Mouse (Mus musculus) embryonic facial prominence, embryonic 14.5 days (tissue): Measurements from ENCODE around the gene Gm13420. TPM values are rescaled to one million over a fixed set of nuclear protein-coding genes. Genes with fewer than 3 reads are reported as not detected.
"Not testable (repeated sequence)": the region's sequence is repeated elsewhere in the genome, so short reads cannot be mapped to it uniquely, and the experiment has no call there.

Source experiments
- ATAC-seq: fragments of 200-750 bp; cut with Nextera tagmentation; 2 replicates; pipeline ENCODE4 v1.8.0; 2017; ENCODE audit warnings: low read depth, moderate number of reproducible peaks, moderate TSS enrichment
- DNase-seq: peaks from one replicate; pipeline ENCODE4 v3.0.0-alpha.2; 2015; ENCODE audit warnings: low spot score
- H3K27ac ChIP-seq: fragments of 300-500 bp; sonication (generic); replicated peaks from 2 replicates; pipeline ENCODE4 v1.5.1; 2014; ENCODE audit warnings: low read depth, mild to moderate bottlenecking, low read length, moderate library complexity
- H3K27me3 ChIP-seq: fragments of 300-500 bp; sonication (generic); replicated peaks from 2 replicates; pipeline ENCODE4 v1.6.1; 2014; ENCODE audit warnings: low read length; ENCODE audit not compliant: control insufficient read depth, insufficient read depth
- H3K36me3 ChIP-seq: fragments of 300-500 bp; sonication (generic); 2 replicates; pipeline ENCODE4 v1.6.1; 2014; ENCODE audit warnings: low read length, mixed read lengths; ENCODE audit not compliant: control insufficient read depth, insufficient read depth
- H3K4me1 ChIP-seq: fragments of 300-500 bp; sonication (generic); 2 replicates; pipeline ENCODE4 v1.6.1; 2014; ENCODE audit warnings: antibody characterized with exemption, low read length; ENCODE audit not compliant: control insufficient read depth, insufficient read depth
- H3K4me2 ChIP-seq: fragments of 300-500 bp; sonication (generic); 2 replicates; pipeline ENCODE4 v1.6.1; 2014; ENCODE audit warnings: low read depth, mild to moderate bottlenecking, low read length, moderate library complexity, mixed read lengths
- H3K4me3 ChIP-seq: fragments of 300-500 bp; sonication (generic); 2 replicates; pipeline ENCODE4 v1.5.1; 2014; ENCODE audit warnings: low read depth, mild to moderate bottlenecking, low read length
- H3K9ac ChIP-seq: fragments of 300-500 bp; sonication (generic); 2 replicates; pipeline ENCODE4 v1.6.1; 2014; ENCODE audit warnings: low read depth, mild to moderate bottlenecking, low read length, moderate library complexity, mixed read lengths
- H3K9me3 ChIP-seq: fragments of 300-500 bp; sonication (generic); 2 replicates; pipeline ENCODE4 v1.6.1; 2016; ENCODE audit warnings: low read length; ENCODE audit not compliant: control insufficient read depth
- WGBS: fragments of 180-500 bp; shearing (Covaris S2); extraction: QIAGEN DNeasy Blood & Tissue Kit; methylation state at CpG from one replicate; pipeline ENCODE4 v1.1.7; 2014; 5-methylcytosine and 5-hydroxymethylcytosine counted together
- polyA plus RNA-seq: library from polyadenylated mRNA; unstranded; fragments of >200 nt; fragmentation: Nextera tagmentation; extraction: Ambion mirVana; gene quantifications from 2 replicates; pipeline ENCODE4 v1.2.1, GENCODE M21; 2014

Gene Gm13420
- polyA plus RNA-seq, result not detected in 2 replicates

GRCm38 (mm10) chr2:29751497-29751896 is at the start of gene Gm13420:
Gm13420 (minus strand) TSS chr2:29751685.
- Histone ChIP-seq H3K4me3 (peak within 1 kb of the TSS; percentile 10; the same call in 1 of the 2 replicates), H3K27ac (no peak within 1 kb of the TSS), H3K27me3 (peaks cover 59% of the 10 kb centered on the region), H3K36me3 (no peaks in the 10 kb centered on the region), H3K4me1 (peaks cover 8% of the 10 kb centered on the region), H3K9ac (no peak within 1 kb of the TSS; the same call in 1 of the 2 replicates), H3K4me2 (peak within 1 kb of the TSS; percentile 32), H3K9me3 (0 out of 2 replicates have a peak, but pooled peaks cover 3% of the 10 kb centered on the region)
- peak; percentile 18; the same call in 1 of the 2 replicates for ATAC-seq
- no peak for DNase-seq
- WGBS, result 4% methylated on average over 28 of the region's 28 CpGs

- H3K27ac ChIP-seq, result no peak overlapping the region
- no peaks in the 10 kb centered on the region for H3K9me3 ChIP-seq
- H3K4me2 ChIP-seq, result no peak overlapping the region
- H3K4me3 ChIP-seq, result no peak overlapping the region
- DNase-seq, result no peak
- no peak overlapping the region for H3K9ac ChIP-seq
- peaks cover 49% of the 10 kb centered on the region for H3K36me3 ChIP-seq
- WGBS, result 100% methylated on average over 2 of the region's 2 CpGs
- no peaks in the 10 kb centered on the region for H3K27me3 ChIP-seq
- no peaks in the 10 kb centered on the region for H3K4me1 ChIP-seq
- ATAC-seq, result no peak
These were observed 41.4 kb upstream of the Gm13420 start for GRCm38 (mm10) chr2:29792772-29793487.

GRCm38 (mm10) chr2:29787937-29788681 is 36.6 kb upstream of the Gm13420 start, which contains the start of gene Trub2:
Trub2 (minus strand) TSS chr2:29788502.
- Histone ChIP-seq H3K36me3 (peaks cover 53% of the 10 kb centered on the region), H3K27me3 (no peaks in the 10 kb centered on the region), H3K9ac (peak within 1 kb of the TSS; percentile 78), H3K4me1 (peaks cover 7% of the 10 kb centered on the region), H3K9me3 (no peaks in the 10 kb centered on the region), H3K27ac (peak within 1 kb of the TSS; percentile 66), H3K4me2 (peak within 1 kb of the TSS; percentile 79), H3K4me3 (peak within 1 kb of the TSS; percentile 78)
- peak; percentile 92 for DNase-seq
- WGBS, result under 1% methylated on average over 45 of the region's 45 CpGs
- peak; percentile 94 for ATAC-seq

- Histone ChIP-seq H3K36me3 (peaks cover 60% of the 10 kb centered on the region), H3K4me1 (peaks cover 7% of the 10 kb centered on the region), H3K4me2 (peak within 1 kb of the TSS; percentile 79), H3K9ac (peak within 1 kb of the TSS; percentile 78), H3K4me3 (peak within 1 kb of the TSS; percentile 78), H3K27me3 (no peaks in the 10 kb centered on the region), H3K27ac (peak within 1 kb of the TSS; percentile 66), H3K9me3 (no peaks in the 10 kb centered on the region)
- 1% methylated on average over 31 of the region's 31 CpGs for WGBS
- DNase-seq (peak; percentile 96), ATAC-seq (peak; percentile 91)
These were observed 35.8 kb upstream of the Gm13420 start, which contains the start of gene Coq4 for GRCm38 (mm10) chr2:29787104-29787917. Coq4 (plus strand) TSS chr2:29787493.

GRCm38 (mm10) chr2:29784290-29784689 is 32.8 kb upstream of the Gm13420 start:
- H3K27ac ChIP-seq, result no peak overlapping the region
- DNase-seq (no peak), ATAC-seq (no peak)

GRCm38 (mm10) chr2:29781256-29781655 is 29.8 kb upstream of the Gm13420 start:
- H3K9ac ChIP-seq, H3K4me3 ChIP-seq, H3K4me1 ChIP-seq, H3K27me3 ChIP-seq, H3K9me3 ChIP-seq, H3K27ac ChIP-seq, ATAC-seq, H3K4me2 ChIP-seq, DNase-seq: not testable (repeated sequence)
- H3K36me3 ChIP-seq, result peaks cover 96% of the 10 kb centered on the region
- 89% methylated on average over 2 of the region's 2 CpGs for WGBS

More at GRCm38 (mm10) chr2:29784290-29784689, 32.8 kb upstream of the Gm13420 start:
- Histone ChIP-seq H3K4me2 (no peak overlapping the region), H3K36me3 (peaks cover 71% of the 10 kb centered on the region), H3K9me3 (peaks cover 9% of the 10 kb centered on the region; the same call in 1 of the 2 replicates), H3K9ac (no peak overlapping the region), H3K4me1 (peaks cover 7% of the 10 kb centered on the region), H3K4me3 (no peak overlapping the region), H3K27me3 (no peaks in the 10 kb centered on the region)
- 66% methylated on average over 4 of the region's 4 CpGs for WGBS

GRCm38 (mm10) chr2:29773323-29773722 is 21.8 kb upstream of the Gm13420 start:
- H3K36me3 ChIP-seq, result peaks cover 40% of the 10 kb centered on the region
- 96% methylated on average over 4 of the region's 4 CpGs for WGBS

More at GRCm38 (mm10) chr2:29773323-29773722, 21.8 kb upstream of the Gm13420 start:
- Histone ChIP-seq H3K27me3 (no peaks in the 10 kb centered on the region), H3K4me1 (no peaks in the 10 kb centered on the region), H3K27ac (no peak overlapping the region), H3K4me3 (no peak overlapping the region), H3K4me2 (no peak overlapping the region), H3K9me3 (no peaks in the 10 kb centered on the region), H3K9ac (no peak overlapping the region)
- ATAC-seq (no peak), DNase-seq (no peak)
